In genomic region chr16:22009596-22009995, GRCm38 (mm10) we compare ENCODE assay signal across 8 mouse cellular contexts. TPM values are rescaled to one million over a fixed set of nuclear protein-coding genes. Genes with fewer than 3 reads are reported as not detected.
A peak's percentile ranks its signal among the peaks of the same experiment; 100 is the strongest.
DNase-seq lines count a peak whose midpoint lies in the region; ATAC-seq and TF ChIP-seq lines count a peak whose summit lies in the region.

No protein-coding gene starts in this region.

- TF ChIP-seq CTCF in kidney, postnatal 0 days (IDR thresholded peaks at IDR 0.05; ENCODE audit: low read depth): no peak

- peak overlapping the region; percentile 85 for H3K27ac ChIP-seq in kidney, postnatal 0 days
- H3K27ac ChIP-seq in brown adipose tissue, adult 24 weeks (replicated peaks; ENCODE audit: low read depth, low read length): peak overlapping the region; percentile 28
- peak overlapping the region; percentile 84 for H3K27ac ChIP-seq in hindbrain, embryonic 14.5 days

- peak; percentile 67 for ATAC-seq in kidney, postnatal 0 days (replicated peaks; ENCODE audit: low FRiP score, low read depth)
- peak; percentile 67 for ATAC-seq in hindbrain, embryonic 14.5 days (ENCODE audit: low FRiP score)
- ATAC-seq in megakaryocyte, adult 5-6 weeks (ENCODE audit: poor library complexity, severe bottlenecking): peak; percentile 62

- DNase-seq in kidney, postnatal 0 days (ENCODE audit: low spot score): peak; percentile 39
- DNase-seq in kidney, postnatal 4 days: no peak
- DNase-seq in hindbrain, embryonic 14.5 days (ENCODE audit: low spot score): no peak
- DNase-seq in right cerebral cortex, adult 2 months (ENCODE audit: low spot score in 2 of 2): no peak
- no peak for DNase-seq in cerebellum, postnatal 25 days
- no peak for DNase-seq in urinary bladder, adult 2 months (ENCODE audit: low spot score)

- WGBS in kidney, postnatal 0 days: 3% methylated on average over 51 of the region's 51 CpGs
- WGBS in hindbrain, embryonic 14.5 days: under 1% methylated on average over 50 of the region's 51 CpGs

- H3K36me3 ChIP-seq in kidney, postnatal 0 days (ENCODE audit: insufficient read depth, low read length): no peaks in the 10 kb centered on the region
- H3K36me3 ChIP-seq in hindbrain, embryonic 14.5 days (replicated peaks; ENCODE audit: control insufficient read depth, insufficient read depth): no peaks in the 10 kb centered on the region

- peaks cover 5% of the 10 kb centered on the region; the same call in 1 of the 2 replicates for H3K4me1 ChIP-seq in kidney, postnatal 0 days (replicated peaks; ENCODE audit: insufficient read depth, low read length)
- no peaks in the 10 kb centered on the region for H3K4me1 ChIP-seq in brown adipose tissue, adult 24 weeks (ENCODE audit: control insufficient read depth, insufficient read depth, insufficient read length, low read length)
- peaks cover 12% of the 10 kb centered on the region for H3K4me1 ChIP-seq in hindbrain, embryonic 14.5 days (replicated peaks; ENCODE audit: control insufficient read depth, insufficient read depth, low read length)

- H3K9ac ChIP-seq in kidney, postnatal 0 days (ENCODE audit: low read depth, low read length): peak overlapping the region; percentile 95
- peak overlapping the region; percentile 86 for H3K9ac ChIP-seq in hindbrain, embryonic 14.5 days

- no peaks in the 10 kb centered on the region for H3K9me3 ChIP-seq in kidney, postnatal 0 days (replicated peaks; ENCODE audit: low read length)
- no peaks in the 10 kb centered on the region for H3K9me3 ChIP-seq in hindbrain, embryonic 14.5 days (ENCODE audit: control insufficient read depth, low read length)

- H3K27me3 ChIP-seq in kidney, postnatal 0 days (ENCODE audit: insufficient read depth, low read length): no peaks in the 10 kb centered on the region
- no peaks in the 10 kb centered on the region for H3K27me3 ChIP-seq in hindbrain, embryonic 14.5 days (ENCODE audit: control insufficient read depth, insufficient read depth, low read length)

- H3K4me3 ChIP-seq in kidney, postnatal 0 days (replicated peaks; ENCODE audit: low read depth, low read length): peak overlapping the region; percentile 97
- peak overlapping the region; percentile 96 for H3K4me3 ChIP-seq in brown adipose tissue, adult 24 weeks (ENCODE audit: insufficient read depth, low read depth, low read length)
- peak overlapping the region; percentile 97 for H3K4me3 ChIP-seq in hindbrain, embryonic 14.5 days (replicated peaks; ENCODE audit: low read length)

- peak overlapping the region; percentile 83 for H3K4me2 ChIP-seq in kidney, postnatal 0 days (ENCODE audit: low read length)
- peak overlapping the region; percentile 80 for H3K4me2 ChIP-seq in hindbrain, embryonic 14.5 days (replicated peaks)

RNA-seq across cellular contexts. Expression of gene Senp2, which starts 0.3 kb away (rescaled TPM):
- 22.7 and 25.0 TPM in 2 replicates for polyA plus RNA-seq in kidney, postnatal 0 days (2015; fragmentation: Nextera tagmentation; extraction: Ambion mirVana)
- 23.1 and 23.3 TPM in 2 replicates for polyA plus RNA-seq in brown adipose tissue, adult 24 weeks (2012; ENCODE audit: insufficient read depth, insufficient read length, missing spikeins)
- polyA plus RNA-seq in hindbrain, embryonic 14.5 days (2014; fragmentation: Nextera tagmentation; extraction: Ambion mirVana): 52.2 and 54.2 TPM in 2 replicates
- total RNA-seq in megakaryocyte, adult 5-6 weeks (2015): 47.3 and 52.5 TPM in 2 replicates
- 45.5 and 53.5 TPM in 2 replicates for total RNA-seq in megakaryocyte, adult 5-6 weeks (2017)
- polyA plus RNA-seq in urinary bladder, adult 2 months (2012; rRNA removed): 36.8 and 37.0 TPM in 2 replicates

RNA-seq across cellular contexts. Expression of gene Liph, which starts 14.1 kb away (rescaled TPM):
- 0.99 and 1.0 TPM in 2 replicates for polyA plus RNA-seq in kidney, postnatal 0 days (2015; fragmentation: Nextera tagmentation; extraction: Ambion mirVana)
- polyA plus RNA-seq in brown adipose tissue, adult 24 weeks (2012; ENCODE audit: insufficient read depth, insufficient read length, missing spikeins): not detected in 2 replicates
- polyA plus RNA-seq in hindbrain, embryonic 14.5 days (2014; fragmentation: Nextera tagmentation; extraction: Ambion mirVana): 0.29 and 0.68 TPM in 2 replicates
- total RNA-seq in megakaryocyte, adult 5-6 weeks (2015): not detected in 2 replicates
- total RNA-seq in megakaryocyte, adult 5-6 weeks (2017): 0.84 TPM in 1 of 2 replicates, not detected in the other
- polyA plus RNA-seq in urinary bladder, adult 2 months (2012; rRNA removed): 22.4 and 25.8 TPM in 2 replicates

Comparison
In these comparisons a context has a peak if more than half of its experiments do, and no peak if none do; other contexts are left out.
1. H3K27ac ChIP-seq: peak in every context shown above with its lines; median percentile 85 in kidney, postnatal 0 days; 84 in hindbrain, embryonic 14.5 days; 28 in brown adipose tissue, adult 24 weeks.
2. RNA of gene Liph, which starts 14.1 kb away (polyA plus RNA-seq): 22.4 to 25.8 TPM in urinary bladder, adult 2 months; 0.99 to 1.0 TPM in kidney, postnatal 0 days, 0.29 to 0.68 TPM in hindbrain, embryonic 14.5 days and not detected in brown adipose tissue, adult 24 weeks; every median in the first group is over 10 times any median in the second.
3. Peak in every context shown above with its lines, with median percentiles within 50 percentile points of each other: ATAC-seq and H3K4me3 ChIP-seq.